Mouse (Mus musculus): ENCODE measurements around the gene Atg4d. TPM values are rescaled to one million over a fixed set of nuclear protein-coding genes. Genes with fewer than 3 reads are reported as not detected.
"Not testable (repeated sequence)": the region's sequence is repeated elsewhere in the genome, so short reads cannot be mapped to it uniquely, and the experiment has no call there.

Gene Atg4d
- polyA plus RNA-seq, 1 experiment from 2014 or later = 43.7 TPM

DNA sequence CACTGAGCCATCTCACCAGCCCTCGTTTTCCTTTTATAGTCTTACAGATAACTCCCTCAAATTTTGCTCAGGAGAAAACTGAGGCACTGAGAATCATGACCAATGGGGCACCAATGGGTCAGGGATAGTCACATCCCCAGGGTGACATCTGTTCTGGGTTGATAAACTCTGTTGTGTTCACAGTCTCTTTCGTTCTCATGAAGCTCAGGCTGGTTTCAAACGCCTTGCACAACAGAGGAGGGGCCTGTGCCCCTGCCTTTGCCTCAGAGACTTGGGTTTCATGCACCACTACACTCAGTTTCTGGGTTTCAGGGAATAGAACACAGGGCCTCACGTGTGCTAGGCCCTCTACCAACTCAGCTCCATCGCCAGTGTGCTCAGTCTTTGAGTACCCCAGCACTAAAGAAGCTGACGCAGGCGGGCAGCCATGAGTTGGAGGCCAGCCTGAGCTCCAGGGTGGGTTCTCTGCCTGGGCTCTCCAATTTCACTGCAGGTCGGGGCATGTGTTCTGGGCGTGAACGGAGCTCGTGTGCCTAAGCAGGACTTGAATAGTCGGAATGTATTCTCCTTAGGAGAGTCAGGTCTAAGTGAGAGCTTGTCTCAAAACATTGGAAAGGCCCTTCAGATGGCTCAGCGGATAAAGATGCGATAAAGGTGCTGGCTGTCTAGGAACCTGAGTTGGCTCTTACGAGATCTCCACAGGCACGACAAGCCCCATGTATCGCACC, 657 bp upstream of the Atg4d start:
- Histone ChIP-seq H3K9me3 (ENCODE audit: control insufficient read depth, low read length) (no peaks in the 10 kb centered on the region), H3K4me3 (ENCODE audit: low read length) (peak overlapping the region; percentile 93), H3K4me2 (replicated peaks; ENCODE audit: low read depth, low read length) (peak overlapping the region; percentile 58), H3K27me3 (ENCODE audit: control insufficient read depth, insufficient read depth, low read length) (no peaks in the 10 kb centered on the region), H3K9ac (ENCODE audit: low read depth, low read length) (peak overlapping the region; percentile 36; the same call in 1 of the 2 replicates), H3K27ac (ENCODE audit: low read depth, low read length) (peak overlapping the region; percentile 69; the same call in 1 of the 2 replicates), H3K4me1 (ENCODE audit: control insufficient read depth, insufficient read depth, low read length) (peaks cover 18% of the 10 kb centered on the region), H3K36me3 (ENCODE audit: control insufficient read depth, insufficient read depth, low read length) (peaks cover 22% of the 10 kb centered on the region)
- 13% methylated on average over 17 of the region's 17 CpGs for WGBS
- no peak; the same call in none of the 2 replicates for ATAC-seq (ENCODE audit: low FRiP score, low TSS enrichment)

DNA sequence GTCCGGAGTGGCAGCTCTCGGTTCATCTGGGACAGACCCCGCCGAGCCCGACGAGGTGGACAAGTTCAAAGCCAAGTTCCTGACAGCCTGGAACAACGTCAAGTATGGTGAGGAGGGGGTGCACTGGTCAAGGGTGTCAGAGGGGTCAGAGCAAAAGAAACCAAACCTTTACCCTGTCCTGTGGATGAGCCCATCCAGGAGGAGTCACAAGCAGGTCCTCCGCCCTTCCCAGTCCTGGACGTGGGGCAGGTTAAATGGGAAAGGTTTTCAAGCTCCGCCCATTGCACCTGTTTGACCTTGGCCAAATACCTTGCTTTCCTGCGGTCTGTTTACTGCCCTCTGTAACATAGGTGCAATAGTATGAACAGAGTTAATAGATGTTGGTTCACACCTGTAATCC, 518 bp downstream of the Atg4d start:
- Histone ChIP-seq H3K27ac (ENCODE audit: low read depth, low read length) (no peak overlapping the region), H3K4me3 (ENCODE audit: low read length) (peak overlapping the region; percentile 93), H3K9me3 (ENCODE audit: control insufficient read depth, low read length) (no peaks in the 10 kb centered on the region), H3K36me3 (ENCODE audit: control insufficient read depth, insufficient read depth, low read length) (peaks cover 34% of the 10 kb centered on the region), H3K27me3 (ENCODE audit: control insufficient read depth, insufficient read depth, low read length) (no peaks in the 10 kb centered on the region), H3K9ac (ENCODE audit: low read depth, low read length) (peak overlapping the region; percentile 90), H3K4me1 (ENCODE audit: control insufficient read depth, insufficient read depth, low read length) (peaks cover 18% of the 10 kb centered on the region), H3K4me2 (replicated peaks; ENCODE audit: low read depth, low read length) (peak overlapping the region; percentile 83)
- WGBS = 5% methylated on average over 11 of the region's 11 CpGs
- ATAC-seq (ENCODE audit: low FRiP score, low TSS enrichment) = peak; percentile 25

DNA sequence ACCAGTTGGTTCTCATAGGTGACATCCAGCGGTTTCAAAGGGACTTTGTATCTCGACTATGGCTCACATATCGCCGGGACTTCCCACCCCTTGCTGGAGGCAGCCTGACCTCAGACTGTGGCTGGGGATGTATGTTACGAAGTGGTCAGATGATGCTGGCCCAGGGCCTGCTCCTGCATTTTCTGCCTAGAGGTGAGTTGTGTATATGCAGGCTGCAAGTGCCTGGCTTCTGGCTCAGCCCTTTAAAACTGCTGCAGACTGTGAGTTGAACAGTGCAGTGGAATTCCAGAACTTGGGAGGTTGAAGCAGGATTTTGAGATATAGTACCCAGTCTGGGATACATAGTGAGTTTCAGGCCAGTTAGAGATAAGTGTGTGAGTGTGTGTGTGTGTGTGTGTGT, 1.8 kb downstream of the Atg4d start:
- no peak overlapping the region for H3K4me3 ChIP-seq (ENCODE audit: low read length)
- no peak overlapping the region for H3K9ac ChIP-seq (ENCODE audit: low read depth, low read length)
- 84% methylated on average over 5 of the region's 5 CpGs for WGBS
- H3K27me3 ChIP-seq (ENCODE audit: control insufficient read depth, insufficient read depth, low read length) = no peaks in the 10 kb centered on the region
- H3K4me2 ChIP-seq (replicated peaks; ENCODE audit: low read depth, low read length) = no peak overlapping the region
- H3K36me3 ChIP-seq (ENCODE audit: control insufficient read depth, insufficient read depth, low read length) = peaks cover 46% of the 10 kb centered on the region
- no peak for ATAC-seq (ENCODE audit: low FRiP score, low TSS enrichment)
- H3K4me1 ChIP-seq (ENCODE audit: control insufficient read depth, insufficient read depth, low read length) = peaks cover 18% of the 10 kb centered on the region
- no peak overlapping the region for H3K27ac ChIP-seq (ENCODE audit: low read depth, low read length)
- no peaks in the 10 kb centered on the region for H3K9me3 ChIP-seq (ENCODE audit: control insufficient read depth, low read length)

DNA sequence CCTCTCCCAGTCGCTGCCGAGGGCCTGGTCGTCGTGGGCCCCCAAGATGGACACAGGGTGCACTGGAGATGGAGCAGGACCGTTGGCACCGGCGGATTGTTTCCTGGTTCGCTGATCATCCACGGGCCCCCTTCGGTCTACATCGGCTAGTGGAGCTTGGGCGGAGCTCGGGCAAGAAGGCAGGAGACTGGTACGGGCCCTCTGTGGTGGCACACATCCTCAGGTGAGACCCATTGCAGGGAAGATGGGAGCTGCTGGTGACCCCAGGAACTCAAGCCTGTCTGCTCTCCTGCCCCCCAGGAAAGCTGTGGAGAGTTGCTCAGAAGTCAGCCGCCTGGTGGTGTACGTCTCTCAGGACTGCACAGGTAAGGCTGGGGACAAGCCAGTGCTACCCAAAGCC, 3.2 kb downstream of the Atg4d start:
- H3K27ac ChIP-seq (ENCODE audit: low read depth, low read length) = no peak overlapping the region
- H3K36me3 ChIP-seq (ENCODE audit: control insufficient read depth, insufficient read depth, low read length) = peaks cover 61% of the 10 kb centered on the region
- no peak for ATAC-seq (ENCODE audit: low FRiP score, low TSS enrichment)
- H3K4me2 ChIP-seq (replicated peaks; ENCODE audit: low read depth, low read length) = no peak overlapping the region
- H3K27me3 ChIP-seq (ENCODE audit: control insufficient read depth, insufficient read depth, low read length) = no peaks in the 10 kb centered on the region
- peaks cover 18% of the 10 kb centered on the region for H3K4me1 ChIP-seq (ENCODE audit: control insufficient read depth, insufficient read depth, low read length)
- H3K4me3 ChIP-seq (ENCODE audit: low read length) = no peak overlapping the region
- 96% methylated on average over 16 of the region's 16 CpGs for WGBS
- no peak overlapping the region for H3K9ac ChIP-seq (ENCODE audit: low read depth, low read length)
- no peaks in the 10 kb centered on the region for H3K9me3 ChIP-seq (ENCODE audit: control insufficient read depth, low read length)

DNA sequence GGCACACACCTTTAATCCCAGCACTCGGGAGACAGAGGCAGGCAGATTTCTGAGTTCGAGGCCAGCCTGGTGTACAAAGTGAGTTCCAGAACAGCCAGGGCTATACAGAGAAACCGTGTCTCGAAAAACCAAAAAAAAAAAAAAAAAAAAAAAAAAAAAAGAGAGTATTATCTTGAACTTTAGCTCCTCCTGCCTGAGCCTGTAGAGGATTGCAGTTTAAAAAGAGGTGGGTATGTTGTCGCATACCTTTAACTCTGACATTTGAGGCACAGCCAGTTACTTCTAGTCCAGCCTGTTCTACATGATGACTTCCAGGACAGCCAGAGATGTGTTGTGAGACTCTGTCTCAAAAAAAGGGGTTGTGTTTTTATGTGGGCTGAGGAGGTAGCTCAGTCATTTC, 4.5 kb downstream of the Atg4d start:
- peaks cover 74% of the 10 kb centered on the region for H3K36me3 ChIP-seq (ENCODE audit: control insufficient read depth, insufficient read depth, low read length)
- ATAC-seq (ENCODE audit: low FRiP score, low TSS enrichment) = not testable (repeated sequence)
- 88% methylated on average over 5 of the region's 5 CpGs for WGBS

DNA sequence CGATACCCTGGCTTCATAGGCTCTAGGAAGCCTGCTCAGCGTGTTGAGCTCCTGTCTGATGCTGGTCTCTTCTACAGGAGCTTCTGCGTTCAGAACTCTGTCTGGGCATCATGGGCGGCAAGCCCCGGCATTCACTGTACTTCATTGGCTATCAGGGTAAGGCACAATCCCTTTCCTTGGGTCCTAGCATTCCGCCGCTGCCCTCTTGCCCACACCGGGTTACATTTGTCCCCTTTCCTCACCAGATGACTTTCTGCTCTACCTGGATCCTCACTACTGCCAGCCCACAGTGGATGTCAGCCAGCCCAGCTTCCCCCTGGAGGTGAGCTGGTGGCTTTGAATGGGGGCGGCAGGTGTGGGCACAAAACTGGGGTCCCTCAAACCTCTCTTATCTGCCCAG, 7.3 kb downstream of the Atg4d start:
- no peak overlapping the region for H3K4me3 ChIP-seq (ENCODE audit: low read length)
- ATAC-seq (ENCODE audit: low FRiP score, low TSS enrichment) = no peak
- H3K9ac ChIP-seq (ENCODE audit: low read depth, low read length) = no peak overlapping the region
- 94% methylated on average over 9 of the region's 9 CpGs for WGBS
- H3K4me1 ChIP-seq (ENCODE audit: control insufficient read depth, insufficient read depth, low read length) = no peaks in the 10 kb centered on the region
- no peak overlapping the region for H3K27ac ChIP-seq (ENCODE audit: low read depth, low read length)
- H3K9me3 ChIP-seq (ENCODE audit: control insufficient read depth, low read length) = no peaks in the 10 kb centered on the region
- H3K27me3 ChIP-seq (ENCODE audit: control insufficient read depth, insufficient read depth, low read length) = no peaks in the 10 kb centered on the region
- peaks cover 92% of the 10 kb centered on the region for H3K36me3 ChIP-seq (ENCODE audit: control insufficient read depth, insufficient read depth, low read length)
- no peak overlapping the region for H3K4me2 ChIP-seq (replicated peaks; ENCODE audit: low read depth, low read length)

More for the DNA sequence above, 4.5 kb downstream of the Atg4d start:
- peaks cover 15% of the 10 kb centered on the region for H3K4me1 ChIP-seq (ENCODE audit: control insufficient read depth, insufficient read depth, low read length)
- not testable (repeated sequence) for H3K4me2 ChIP-seq (replicated peaks; ENCODE audit: low read depth, low read length); H3K4me3 ChIP-seq (ENCODE audit: low read length); H3K9ac ChIP-seq (ENCODE audit: low read depth, low read length); H3K9me3 ChIP-seq (ENCODE audit: control insufficient read depth, low read length); H3K27ac ChIP-seq (ENCODE audit: low read depth, low read length); H3K27me3 ChIP-seq (ENCODE audit: control insufficient read depth, insufficient read depth, low read length)

DNA sequence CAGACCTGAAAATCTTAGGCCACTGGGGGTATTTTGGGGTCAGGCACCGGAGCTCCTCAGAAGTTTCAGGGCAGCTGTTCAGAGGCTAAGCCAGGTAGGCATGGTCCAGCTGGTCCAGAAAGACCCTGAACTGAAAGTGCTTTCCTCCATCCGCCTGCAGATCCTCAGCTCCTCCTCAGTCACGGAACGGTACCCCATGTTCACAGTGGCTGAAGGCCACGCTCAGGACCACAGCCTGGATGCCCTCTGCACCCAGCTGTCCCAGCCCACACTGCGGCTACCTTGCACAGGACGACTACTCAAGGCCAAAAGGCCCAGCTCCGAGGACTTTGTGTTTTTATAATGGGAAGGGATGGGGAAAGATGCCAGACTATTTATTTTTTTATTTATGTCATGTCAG, 8.0 kb downstream of the Atg4d start:
- no peak overlapping the region for H3K4me3 ChIP-seq (ENCODE audit: low read length)
- no peaks in the 10 kb centered on the region for H3K4me1 ChIP-seq (ENCODE audit: control insufficient read depth, insufficient read depth, low read length)
- H3K27me3 ChIP-seq (ENCODE audit: control insufficient read depth, insufficient read depth, low read length) = no peaks in the 10 kb centered on the region
- H3K9ac ChIP-seq (ENCODE audit: low read depth, low read length) = no peak overlapping the region
- no peaks in the 10 kb centered on the region for H3K9me3 ChIP-seq (ENCODE audit: control insufficient read depth, low read length)
- peaks cover 91% of the 10 kb centered on the region for H3K36me3 ChIP-seq (ENCODE audit: control insufficient read depth, insufficient read depth, low read length)
- no peak overlapping the region for H3K4me2 ChIP-seq (replicated peaks; ENCODE audit: low read depth, low read length)
- WGBS = 82% methylated on average over 8 of the region's 8 CpGs
- no peak for ATAC-seq (ENCODE audit: low FRiP score, low TSS enrichment)
- no peak overlapping the region for H3K27ac ChIP-seq (ENCODE audit: low read depth, low read length)

DNA sequence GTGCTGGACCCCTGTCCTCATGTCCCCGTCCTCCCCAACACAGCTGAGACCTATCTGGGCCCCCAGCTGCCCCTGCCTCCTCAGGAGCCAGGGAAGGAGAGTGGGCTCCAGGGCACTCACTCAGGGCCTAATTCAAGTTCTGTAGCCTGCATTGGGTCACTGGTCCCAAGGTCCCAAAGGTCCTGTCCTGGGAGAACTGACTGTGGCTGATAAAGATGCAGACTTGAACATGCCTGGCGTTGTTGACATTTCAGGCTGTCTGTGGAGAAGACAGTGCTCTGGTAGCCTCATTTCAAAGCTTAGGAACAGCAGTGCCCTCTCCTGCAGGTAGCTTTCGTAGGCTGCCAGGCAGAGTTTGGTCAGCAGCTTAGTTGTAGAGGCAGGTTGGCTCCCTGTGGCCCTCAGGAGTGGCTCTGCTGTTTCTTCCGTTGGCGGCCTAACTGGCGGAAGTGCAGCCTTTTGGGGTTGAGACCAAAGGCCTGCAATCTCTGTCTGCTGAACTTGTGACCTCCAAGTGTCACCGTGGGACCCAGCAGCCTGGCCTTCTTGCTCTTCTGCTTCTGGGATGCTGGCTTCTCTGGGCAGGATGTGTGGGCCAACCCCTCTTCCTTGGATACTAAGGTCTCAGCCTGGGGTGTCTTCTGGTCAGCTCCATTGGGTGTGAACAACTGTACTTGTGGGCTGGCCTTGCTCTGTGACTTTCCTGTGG, 8.6 kb downstream of the Atg4d start:
- Histone ChIP-seq H3K9ac (ENCODE audit: low read depth, low read length) (no peak overlapping the region), H3K36me3 (ENCODE audit: control insufficient read depth, insufficient read depth, low read length) (peaks cover 90% of the 10 kb centered on the region), H3K9me3 (ENCODE audit: control insufficient read depth, low read length) (no peaks in the 10 kb centered on the region), H3K4me3 (ENCODE audit: low read length) (no peak overlapping the region), H3K4me1 (ENCODE audit: control insufficient read depth, insufficient read depth, low read length) (no peaks in the 10 kb centered on the region), H3K27ac (ENCODE audit: low read depth, low read length) (no peak overlapping the region), H3K4me2 (replicated peaks; ENCODE audit: low read depth, low read length) (no peak overlapping the region), H3K27me3 (ENCODE audit: control insufficient read depth, insufficient read depth, low read length) (no peaks in the 10 kb centered on the region)
- WGBS = 72% methylated on average over 7 of the region's 7 CpGs
- ATAC-seq (ENCODE audit: low FRiP score, low TSS enrichment) = no peak

DNA sequence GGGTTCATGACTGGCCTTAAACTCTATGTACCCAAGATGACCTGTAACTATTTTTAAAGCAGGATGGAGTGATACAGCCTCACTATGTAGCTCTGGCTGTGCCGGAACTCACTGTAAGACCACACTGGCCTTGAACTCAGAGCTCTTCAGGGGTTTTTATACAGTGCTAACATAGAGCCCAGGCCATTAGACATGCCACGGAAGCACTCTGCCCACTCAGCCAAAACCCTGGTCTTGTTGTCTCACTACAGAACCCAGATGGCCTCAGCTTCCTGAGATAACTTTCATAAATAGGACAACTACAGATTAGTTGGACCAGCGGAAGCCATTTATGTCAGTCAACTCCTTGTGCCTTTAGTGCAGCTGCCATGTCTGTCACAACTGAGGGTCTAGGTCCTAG, 9.2 kb downstream of the Atg4d start:
- ATAC-seq (ENCODE audit: low FRiP score, low TSS enrichment) = no peak
- 91% methylated on average over 3 of the region's 3 CpGs for WGBS

More for the DNA sequence above, 9.2 kb downstream of the Atg4d start:
- no peak overlapping the region for H3K4me2 ChIP-seq (replicated peaks; ENCODE audit: low read depth, low read length)
- peaks cover 91% of the 10 kb centered on the region for H3K36me3 ChIP-seq (ENCODE audit: control insufficient read depth, insufficient read depth, low read length)
- no peak overlapping the region for H3K27ac ChIP-seq (ENCODE audit: low read depth, low read length)
- H3K4me3 ChIP-seq (ENCODE audit: low read length) = no peak overlapping the region
- no peaks in the 10 kb centered on the region for H3K27me3 ChIP-seq (ENCODE audit: control insufficient read depth, insufficient read depth, low read length)
- H3K9ac ChIP-seq (ENCODE audit: low read depth, low read length) = no peak overlapping the region
- H3K4me1 ChIP-seq (ENCODE audit: control insufficient read depth, insufficient read depth, low read length) = no peaks in the 10 kb centered on the region
- no peaks in the 10 kb centered on the region for H3K9me3 ChIP-seq (ENCODE audit: control insufficient read depth, low read length)

All from kidney, embryonic 14.5 days (tissue).